Mouse (Mus musculus) forebrain, postnatal 0 days (tissue): ENCODE data around the gene Mob2. TPM values are rescaled to one million over a fixed set of nuclear protein-coding genes. Genes with fewer than 3 reads are reported as not detected.

Source experiments
- ATAC-seq: fragments of 200-750 bp; cut with Nextera tagmentation; 2 replicates; pipeline ENCODE4 v1.8.0; 2017; ENCODE audit warnings: mild to moderate bottlenecking, moderate library complexity
- DNase-seq: peaks from one replicate; pipeline ENCODE4 v3.0.0-alpha.2; 2015
- H3K27ac ChIP-seq: fragments of 300-500 bp; sonication (generic); 2 replicates; pipeline ENCODE4 v1.5.1; 2014; ENCODE audit warnings: low read depth, mild to moderate bottlenecking, antibody characterized with exemption, low read length, moderate library complexity, mixed read lengths
- H3K27me3 ChIP-seq: fragments of 300-500 bp; sonication (generic); 2 replicates; pipeline ENCODE4 v1.6.1; 2014; ENCODE audit warnings: mild to moderate bottlenecking, low read length, mixed read lengths; ENCODE audit not compliant: insufficient read depth
- H3K36me3 ChIP-seq: fragments of 300-500 bp; sonication (generic); 2 replicates; pipeline ENCODE4 v1.6.1; 2014; ENCODE audit warnings: mild to moderate bottlenecking, moderate library complexity; ENCODE audit not compliant: insufficient read depth
- H3K4me1 ChIP-seq: fragments of 300-500 bp; sonication (generic); 2 replicates; pipeline ENCODE4 v1.6.1; 2014; ENCODE audit warnings: antibody characterized with exemption; ENCODE audit not compliant: insufficient read depth
- H3K4me2 ChIP-seq: fragments of 300-500 bp; sonication (generic); 2 replicates; pipeline ENCODE4 v1.6.1; 2014; ENCODE audit warnings: low read depth, mild to moderate bottlenecking, moderate library complexity
- H3K4me3 ChIP-seq: fragments of 300-500 bp; sonication (generic); 2 replicates; pipeline ENCODE4 v1.5.1; 2014; ENCODE audit warnings: low read depth, low read length, mixed read lengths
- H3K9ac ChIP-seq: fragments of 300-500 bp; sonication (generic); 2 replicates; pipeline ENCODE4 v1.6.1; 2014; ENCODE audit warnings: mild to moderate bottlenecking
- H3K9me3 ChIP-seq: fragments of 300-500 bp; sonication (generic); 2 replicates; pipeline ENCODE4 v1.6.1; 2016; ENCODE audit warnings: low read length
- CTCF ChIP-seq: sonication (generic); IDR thresholded peaks from 2 replicates; pipeline ENCODE4 v1.5.1; 2016; ENCODE audit warnings: antibody characterized with exemption, control low read depth, low read depth
- WGBS: fragments of 180-500 bp; shearing (Covaris S2); extraction: QIAGEN DNeasy Blood & Tissue Kit; methylation state at CpG from one replicate; pipeline ENCODE4 v1.1.7; 2014; 5-methylcytosine and 5-hydroxymethylcytosine counted together
- polyA plus RNA-seq: library from polyadenylated mRNA; unstranded; fragments of >200 nt; fragmentation: Nextera tagmentation; extraction: Ambion mirVana; gene quantifications from 2 replicates; pipeline ENCODE4 v1.2.1, GENCODE M21; 2015
- total RNA-seq: library from RNA; depleted of rRNA; stranded (reverse); fragments of >200 nt; gene quantifications from 2 replicates; pipeline ENCODE4 v1.2.3, GENCODE M21; 2014

Gene Mob2
- total and polyA plus RNA-seq, 2 experiments from 2014 or later, result 37.8 to 39.8 TPM

DNA sequence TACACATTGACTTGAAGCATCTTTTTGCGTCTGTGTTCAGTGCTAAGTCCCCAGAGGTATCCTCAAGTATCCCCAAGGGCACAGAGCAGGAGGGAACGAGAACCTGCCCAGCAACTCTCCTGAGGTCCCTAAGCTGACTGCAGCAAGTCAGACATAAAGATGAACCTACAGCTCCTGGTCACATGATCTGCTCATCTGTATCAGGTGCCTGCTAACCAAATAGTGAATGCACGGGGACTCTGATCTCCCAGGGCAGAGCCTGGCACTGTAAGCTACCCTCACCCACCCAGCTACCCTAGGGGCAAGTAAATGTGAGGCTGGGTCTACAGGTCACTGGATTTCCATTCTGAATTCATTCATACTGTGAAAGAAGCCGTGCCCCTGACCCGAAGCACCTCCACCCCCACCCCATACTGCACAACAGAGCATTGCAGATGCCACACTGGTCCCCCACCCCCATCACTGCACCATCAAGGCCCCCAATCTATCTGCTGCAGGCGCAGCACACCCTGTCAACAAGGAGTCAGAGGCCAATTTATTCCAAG, 32.9 kb upstream of the Mob2 start:
- peak overlapping the region; percentile 91 for H3K27ac ChIP-seq
- H3K4me2 ChIP-seq, result peak overlapping the region; percentile 96
- peak overlapping the region; percentile 97 for H3K9ac ChIP-seq
- WGBS, result 17% methylated on average over 6 of the region's 6 CpGs
- ATAC-seq (no peak), DNase-seq (no peak)
- H3K4me1 ChIP-seq, result peaks cover 48% of the 10 kb centered on the region
- peak overlapping the region; percentile 60 for H3K4me3 ChIP-seq
- no peaks in the 10 kb centered on the region for H3K27me3 ChIP-seq
- no peaks in the 10 kb centered on the region for H3K9me3 ChIP-seq
- peaks cover 8% of the 10 kb centered on the region; the same call in 1 of the 2 replicates for H3K36me3 ChIP-seq
- no peak for TF ChIP-seq CTCF

DNA sequence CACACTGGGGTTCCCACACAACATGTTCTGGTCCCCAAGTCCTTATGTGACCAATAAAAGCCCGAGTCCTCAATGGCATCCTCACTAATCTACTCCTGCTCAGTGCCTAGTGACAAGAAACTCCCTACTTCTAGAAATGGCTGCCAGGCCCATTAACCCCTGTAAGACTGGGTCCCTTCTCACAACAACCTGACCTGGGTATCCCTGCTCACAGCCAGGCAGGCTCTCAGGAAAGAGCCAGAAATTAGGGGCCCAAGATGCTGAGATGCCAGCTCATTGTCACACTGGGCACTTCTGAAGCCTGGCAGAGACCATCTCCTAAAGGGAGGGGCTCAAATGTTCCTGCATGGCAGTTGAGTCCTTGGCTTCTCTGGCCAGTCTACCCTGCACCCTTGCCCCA, 32.1 kb upstream of the Mob2 start:
- Histone ChIP-seq H3K4me1 (peaks cover 48% of the 10 kb centered on the region), H3K9ac (peak overlapping the region; percentile 97), H3K9me3 (no peaks in the 10 kb centered on the region), H3K27ac (no peak overlapping the region), H3K4me3 (peak overlapping the region; percentile 60), H3K36me3 (peaks cover 14% of the 10 kb centered on the region), H3K27me3 (no peaks in the 10 kb centered on the region), H3K4me2 (peak overlapping the region; percentile 96)
- no peak for TF ChIP-seq CTCF
- 15% methylated on average over 1 of the region's 1 CpGs for WGBS
- ATAC-seq, result no peak
- no peak for DNase-seq

DNA sequence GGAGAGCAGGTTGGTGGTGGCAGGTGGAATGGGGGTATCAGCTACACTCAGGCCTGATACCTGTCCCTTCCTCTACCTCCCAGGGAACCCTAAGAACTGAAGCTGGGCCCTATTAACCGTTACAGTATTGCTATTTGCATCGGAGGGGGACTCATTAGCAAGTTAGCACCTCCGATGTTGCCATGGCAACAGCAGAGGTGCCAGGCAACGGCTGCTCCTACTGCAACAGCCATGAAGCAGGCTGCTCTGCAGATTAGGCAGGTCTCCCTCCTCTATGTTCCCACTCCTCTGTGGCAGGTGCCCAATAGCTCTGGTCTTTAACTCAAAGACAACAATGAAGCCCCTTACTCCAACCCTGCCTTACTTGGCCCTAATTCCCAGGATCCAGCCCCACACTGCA, 31.0 kb upstream of the Mob2 start:
- H3K27ac ChIP-seq, result peak overlapping the region; percentile 72
- peak overlapping the region; percentile 96 for H3K4me2 ChIP-seq
- TF ChIP-seq CTCF, result no peak
- H3K4me1 ChIP-seq, result peaks cover 48% of the 10 kb centered on the region
- peak; percentile 90 for DNase-seq
- H3K9ac ChIP-seq, result peak overlapping the region; percentile 97
- H3K4me3 ChIP-seq, result peak overlapping the region; percentile 60
- H3K36me3 ChIP-seq, result peaks cover 25% of the 10 kb centered on the region
- ATAC-seq, result peak; percentile 46
- no peaks in the 10 kb centered on the region for H3K9me3 ChIP-seq
- H3K27me3 ChIP-seq, result no peaks in the 10 kb centered on the region
- 1% methylated on average over 4 of the region's 4 CpGs for WGBS

- H3K9me3 ChIP-seq, result no peaks in the 10 kb centered on the region
- H3K9ac ChIP-seq, result peak overlapping the region; percentile 29
- peaks cover 38% of the 10 kb centered on the region for H3K4me1 ChIP-seq
- no peak overlapping the region; the same call in 1 of the 2 replicates for H3K4me2 ChIP-seq
- DNase-seq (no peak), ATAC-seq (no peak)
- H3K36me3 ChIP-seq, result peaks cover 45% of the 10 kb centered on the region
- no peak for TF ChIP-seq CTCF
- H3K4me3 ChIP-seq, result no peak overlapping the region
- 47% methylated on average over 17 of the region's 17 CpGs for WGBS
- no peak overlapping the region; the same call in 1 of the 2 replicates for H3K27ac ChIP-seq
- no peaks in the 10 kb centered on the region for H3K27me3 ChIP-seq
These were observed 29.0 kb upstream of the Mob2 start for GRCm38 (mm10) chr7:142089648-142090447.

- no peak for TF ChIP-seq CTCF
- H3K9ac ChIP-seq, result 0 out of 2 replicates have a peak overlapping the region, but pooled peaks have one; percentile 14
- DNase-seq, result peak; percentile 71
- no peak overlapping the region for H3K4me3 ChIP-seq
- peak; percentile 60 for ATAC-seq
- peaks cover 38% of the 10 kb centered on the region for H3K4me1 ChIP-seq
- H3K27ac ChIP-seq, result no peak overlapping the region; the same call in 1 of the 2 replicates
- H3K36me3 ChIP-seq, result peaks cover 55% of the 10 kb centered on the region
- H3K9me3 ChIP-seq, result no peaks in the 10 kb centered on the region
- H3K4me2 ChIP-seq, result 0 out of 2 replicates have a peak overlapping the region, but pooled peaks have one; percentile 9
- WGBS, result 4% methylated on average over 5 of the region's 5 CpGs
- no peaks in the 10 kb centered on the region for H3K27me3 ChIP-seq
These were observed 28.0 kb upstream of the Mob2 start for GRCm38 (mm10) chr7:142088886-142089285.

DNA sequence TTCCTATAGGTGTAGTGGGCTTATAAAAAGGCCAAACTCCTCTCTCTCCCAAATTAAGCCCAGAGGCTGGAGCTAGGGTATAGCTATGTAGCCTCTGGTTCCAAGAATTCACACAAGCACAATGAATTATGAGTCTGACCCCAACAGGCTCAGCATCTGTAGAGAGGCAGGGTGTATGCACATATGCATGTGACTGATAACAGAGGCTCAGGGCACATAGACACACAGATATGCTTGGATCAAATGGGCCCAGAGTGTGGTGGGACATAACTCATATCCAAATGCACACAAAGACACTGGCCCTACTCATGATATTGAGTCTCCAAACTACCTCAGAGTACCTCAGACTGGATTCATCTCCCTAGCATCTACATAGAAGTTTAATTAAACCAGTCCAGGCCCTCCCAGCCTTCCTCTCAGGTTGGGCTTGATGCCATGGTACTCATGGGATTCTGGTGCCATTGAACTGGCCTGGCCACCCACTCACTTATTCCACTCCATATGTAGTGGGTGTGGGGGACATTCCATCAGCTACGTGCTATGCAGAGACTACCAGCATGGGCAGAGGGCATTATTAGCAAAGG, 26.3 kb upstream of the Mob2 start:
- Histone ChIP-seq H3K27ac (no peak overlapping the region), H3K9ac (no peak overlapping the region), H3K4me3 (no peak overlapping the region), H3K27me3 (no peaks in the 10 kb centered on the region), H3K4me2 (no peak overlapping the region), H3K4me1 (peaks cover 26% of the 10 kb centered on the region), H3K36me3 (peaks cover 72% of the 10 kb centered on the region), H3K9me3 (no peaks in the 10 kb centered on the region)
- TF ChIP-seq CTCF, result no peak
- DNase-seq, result no peak
- WGBS, result 91% methylated on average over 1 of the region's 1 CpGs
- no peak for ATAC-seq
